Mouse (Mus musculus): Measurements from ENCODE around the gene Gsdma3. TPM values are rescaled to one million over a fixed set of nuclear protein-coding genes. Genes with fewer than 3 reads are reported as not detected.
"Not testable (repeated sequence)": the region's sequence is repeated elsewhere in the genome, so short reads cannot be mapped to it uniquely, and the experiment has no call there.

The Gsdma3 gene
- polyA plus RNA-seq, 1 experiment, result not detected

- TF ChIP-seq POLR2A (IDR thresholded peaks at IDR 0.05; ENCODE audit: borderline replicate concordance, control insufficient read depth, low read depth, low read length) (no peak), CTCF (IDR thresholded peaks at IDR 0.05; ENCODE audit: control insufficient read depth, insufficient read depth, low read length) (no peak)
- 46% methylated on average over 4 of the region's 4 CpGs for WGBS
- H3K4me1 ChIP-seq (ENCODE audit: control insufficient read depth, insufficient read depth, low read length), result no peaks in the 10 kb centered on the region; the same call in 1 of the 2 replicates
- H3K4me3 ChIP-seq (replicated peaks; ENCODE audit: control insufficient read depth, low read depth, low read length), result no peak within 1 kb of the TSS
- H3K27ac ChIP-seq (ENCODE audit: control insufficient read depth, insufficient read depth, low read depth, low read length, poor library complexity), result no peak within 1 kb of the TSS
Measured at GRCm38 (mm10) chr11:98664091-98664490, 37.9 kb downstream of the Gsdma3 start, which contains the start of gene Gsdma. Gene Gsdma, plus strand, starts transcription at chr11:98664351.

- Histone ChIP-seq H3K4me1 (ENCODE audit: control insufficient read depth, insufficient read depth, low read length) (no peaks in the 10 kb centered on the region), H3K27ac (ENCODE audit: control insufficient read depth, insufficient read depth, low read depth, low read length, poor library complexity) (no peak overlapping the region), H3K4me3 (replicated peaks; ENCODE audit: control insufficient read depth, low read depth, low read length) (no peak overlapping the region)
- 22% methylated on average over 2 of the region's 2 CpGs for WGBS
- no peak for TF ChIP-seq CTCF (IDR thresholded peaks at IDR 0.05; ENCODE audit: control insufficient read depth, insufficient read depth, low read length)
- no peak for TF ChIP-seq POLR2A (IDR thresholded peaks at IDR 0.05; ENCODE audit: borderline replicate concordance, control insufficient read depth, low read depth, low read length)
Measured at GRCm38 (mm10) chr11:98668984-98669383, 42.8 kb downstream of the Gsdma3 start.

- TF ChIP-seq CTCF (IDR thresholded peaks at IDR 0.05; ENCODE audit: control insufficient read depth, insufficient read depth, low read length) (no peak), POLR2A (IDR thresholded peaks at IDR 0.05; ENCODE audit: borderline replicate concordance, control insufficient read depth, low read depth, low read length) (no peak)
- no peak overlapping the region for H3K4me3 ChIP-seq (replicated peaks; ENCODE audit: control insufficient read depth, low read depth, low read length)
- 47% methylated on average over 3 of the region's 3 CpGs for WGBS
- H3K27ac ChIP-seq (ENCODE audit: control insufficient read depth, insufficient read depth, low read depth, low read length, poor library complexity), result no peak overlapping the region
- no peaks in the 10 kb centered on the region for H3K4me1 ChIP-seq (ENCODE audit: control insufficient read depth, insufficient read depth, low read length)
Measured at GRCm38 (mm10) chr11:98671284-98671815, 45.2 kb downstream of the Gsdma3 start.

- no peak overlapping the region for H3K27ac ChIP-seq (ENCODE audit: control insufficient read depth, insufficient read depth, low read depth, low read length, poor library complexity)
- TF ChIP-seq CTCF (IDR thresholded peaks at IDR 0.05; ENCODE audit: control insufficient read depth, insufficient read depth, low read length), result no peak
- TF ChIP-seq POLR2A (IDR thresholded peaks at IDR 0.05; ENCODE audit: borderline replicate concordance, control insufficient read depth, low read depth, low read length), result no peak
- no peaks in the 10 kb centered on the region for H3K4me1 ChIP-seq (ENCODE audit: control insufficient read depth, insufficient read depth, low read length)
- H3K4me3 ChIP-seq (replicated peaks; ENCODE audit: control insufficient read depth, low read depth, low read length), result no peak overlapping the region
- 14% methylated on average over 5 of the region's 5 CpGs for WGBS
Measured at GRCm38 (mm10) chr11:98671857-98672256, 45.7 kb downstream of the Gsdma3 start.

- Histone ChIP-seq H3K27ac (ENCODE audit: control insufficient read depth, insufficient read depth, low read depth, low read length, poor library complexity) (no peak overlapping the region), H3K4me1 (ENCODE audit: control insufficient read depth, insufficient read depth, low read length) (no peaks in the 10 kb centered on the region), H3K4me3 (replicated peaks; ENCODE audit: control insufficient read depth, low read depth, low read length) (no peak overlapping the region)
- TF ChIP-seq CTCF (IDR thresholded peaks at IDR 0.05; ENCODE audit: control insufficient read depth, insufficient read depth, low read length) (no peak), POLR2A (IDR thresholded peaks at IDR 0.05; ENCODE audit: borderline replicate concordance, control insufficient read depth, low read depth, low read length) (no peak)
- 40% methylated on average over 5 of the region's 5 CpGs for whole genome bisulfite sequencing
Measured at GRCm38 (mm10) chr11:98672482-98672881, 46.3 kb downstream of the Gsdma3 start.

- 7% methylated on average over 7 of the region's 7 CpGs for WGBS
- TF ChIP-seq CTCF (IDR thresholded peaks at IDR 0.05; ENCODE audit: control insufficient read depth, insufficient read depth, low read length), result peak; percentile 34
- H3K4me1 ChIP-seq (ENCODE audit: control insufficient read depth, insufficient read depth, low read length); H3K4me3 ChIP-seq (replicated peaks; ENCODE audit: control insufficient read depth, low read depth, low read length); H3K27ac ChIP-seq (ENCODE audit: control insufficient read depth, insufficient read depth, low read depth, low read length, poor library complexity): not testable (repeated sequence)
Measured at GRCm38 (mm10) chr11:98673136-98673535, 47.0 kb downstream of the Gsdma3 start.

GRCm38 (mm10) chr11:98675829-98676363, 49.7 kb downstream of the Gsdma3 start:
- Histone ChIP-seq H3K4me1 (ENCODE audit: control insufficient read depth, insufficient read depth, low read length) (no peaks in the 10 kb centered on the region), H3K4me3 (replicated peaks; ENCODE audit: control insufficient read depth, low read depth, low read length) (no peak overlapping the region), H3K27ac (ENCODE audit: control insufficient read depth, insufficient read depth, low read depth, low read length, poor library complexity) (no peak overlapping the region)
- TF ChIP-seq POLR2A (IDR thresholded peaks at IDR 0.05; ENCODE audit: borderline replicate concordance, control insufficient read depth, low read depth, low read length) (no peak), CTCF (IDR thresholded peaks at IDR 0.05; ENCODE audit: control insufficient read depth, insufficient read depth, low read length) (no peak)
- WGBS, result 46% methylated on average over 7 of the region's 7 CpGs

GRCm38 (mm10) chr11:98680023-98680422, 53.9 kb downstream of the Gsdma3 start:
- Histone ChIP-seq H3K4me3 (replicated peaks; ENCODE audit: control insufficient read depth, low read depth, low read length) (no peak overlapping the region), H3K27ac (ENCODE audit: control insufficient read depth, insufficient read depth, low read depth, low read length, poor library complexity) (no peak overlapping the region), H3K4me1 (ENCODE audit: control insufficient read depth, insufficient read depth, low read length) (no peaks in the 10 kb centered on the region)
- 84% methylated on average over 1 of the region's 1 CpGs for WGBS
- TF ChIP-seq CTCF (IDR thresholded peaks at IDR 0.05; ENCODE audit: control insufficient read depth, insufficient read depth, low read length) (no peak), POLR2A (IDR thresholded peaks at IDR 0.05; ENCODE audit: borderline replicate concordance, control insufficient read depth, low read depth, low read length) (no peak)

- not testable (repeated sequence) for H3K27ac ChIP-seq (ENCODE audit: control insufficient read depth, insufficient read depth, low read depth, low read length, poor library complexity); H3K4me1 ChIP-seq (ENCODE audit: control insufficient read depth, insufficient read depth, low read length); H3K4me3 ChIP-seq (replicated peaks; ENCODE audit: control insufficient read depth, low read depth, low read length)
- WGBS, result 78% methylated on average over 4 of the region's 4 CpGs
Measured at GRCm38 (mm10) chr11:98680595-98680994, 54.4 kb downstream of the Gsdma3 start.
